Mouse (Mus musculus) embryonic fibroblast, embryonic 13.5 days (primary cell): ENCODE data around the gene Col4a4.

Experiments used
- CTCF ChIP-seq: IDR thresholded peaks from 2 replicates; pipeline ENCODE4 v1.5.1; 2011; ENCODE audit warnings: mild to moderate bottlenecking, control low read depth, low read length, moderate library complexity, borderline replicate concordance; ENCODE audit not compliant: insufficient read depth
- POLR2A ChIP-seq: IDR thresholded peaks from 2 replicates; pipeline ENCODE4 v1.6.1; 2011; ENCODE audit warnings: low read depth, mild to moderate bottlenecking, control low read depth, low read length, moderate library complexity

- TF ChIP-seq POLR2A = no peak
- no peak for TF ChIP-seq CTCF
Measured at GRCm38 (mm10) chr1:82577915-82578314, 8.7 kb downstream of the Col4a4 start.
